Mouse (Mus musculus) embryonic facial prominence, embryonic 13.5 days (tissue): ENCODE data around the gene Sp7. TPM values are rescaled to one million over a fixed set of nuclear protein-coding genes. Genes with fewer than 3 reads are reported as not detected.

Source experiments
- ATAC-seq: fragments of 200-750 bp; cut with Nextera tagmentation; 2 replicates; pipeline ENCODE4 v1.8.0; 2017; ENCODE audit warnings: low read depth; ENCODE audit not compliant: insufficient number of reproducible peaks, insufficient read depth, low FRiP score, low TSS enrichment
- H3K27ac ChIP-seq: fragments of 300-500 bp; sonication (generic); 2 replicates; pipeline ENCODE4 v1.5.1; 2015; ENCODE audit warnings: moderate library complexity, mild to moderate bottlenecking, inconsistent platforms
- H3K27me3 ChIP-seq: fragments of 300-500 bp; sonication (generic); 2 replicates; pipeline ENCODE4 v1.6.1; 2015; ENCODE audit warnings: mild to moderate bottlenecking, inconsistent platforms
- H3K36me3 ChIP-seq: fragments of 300-500 bp; sonication (generic); 2 replicates; pipeline ENCODE4 v1.6.1; 2015; ENCODE audit warnings: mild to moderate bottlenecking, inconsistent platforms
- H3K4me1 ChIP-seq: fragments of 300-500 bp; sonication (generic); 2 replicates; pipeline ENCODE4 v1.6.1; 2015; ENCODE audit warnings: inconsistent platforms
- H3K4me2 ChIP-seq: fragments of 300-500 bp; sonication (generic); 2 replicates; pipeline ENCODE4 v1.6.1; 2015; ENCODE audit warnings: moderate library complexity, mild to moderate bottlenecking, inconsistent platforms
- H3K4me3 ChIP-seq: fragments of 300-500 bp; sonication (generic); 2 replicates; pipeline ENCODE4 v1.5.1; 2015; ENCODE audit warnings: mild to moderate bottlenecking, inconsistent platforms
- H3K9ac ChIP-seq: fragments of 300-500 bp; sonication (generic); 2 replicates; pipeline ENCODE4 v1.6.1; 2015; ENCODE audit warnings: mild to moderate bottlenecking, inconsistent platforms
- H3K9me3 ChIP-seq: fragments of 300-500 bp; sonication (generic); 2 replicates; pipeline ENCODE4 v1.6.1; 2016; ENCODE audit warnings: inconsistent platforms
- WGBS: fragments of 180-500 bp; shearing (Covaris S2); methylation state at CpG from one replicate; pipeline ENCODE4 v1.1.7; 2015; ENCODE audit warnings: mixed read lengths; 5-methylcytosine and 5-hydroxymethylcytosine counted together
- polyA plus RNA-seq: library from polyadenylated mRNA; unstranded; fragments of >200 nt; fragmentation: Nextera tagmentation; extraction: Ambion mirVana; gene quantifications from 2 replicates; pipeline ENCODE4 v1.2.1, GENCODE M21; 2015

Sp7 gene
- 24.1 and 32.7 TPM in 2 replicates for polyA plus RNA-seq

DNA sequence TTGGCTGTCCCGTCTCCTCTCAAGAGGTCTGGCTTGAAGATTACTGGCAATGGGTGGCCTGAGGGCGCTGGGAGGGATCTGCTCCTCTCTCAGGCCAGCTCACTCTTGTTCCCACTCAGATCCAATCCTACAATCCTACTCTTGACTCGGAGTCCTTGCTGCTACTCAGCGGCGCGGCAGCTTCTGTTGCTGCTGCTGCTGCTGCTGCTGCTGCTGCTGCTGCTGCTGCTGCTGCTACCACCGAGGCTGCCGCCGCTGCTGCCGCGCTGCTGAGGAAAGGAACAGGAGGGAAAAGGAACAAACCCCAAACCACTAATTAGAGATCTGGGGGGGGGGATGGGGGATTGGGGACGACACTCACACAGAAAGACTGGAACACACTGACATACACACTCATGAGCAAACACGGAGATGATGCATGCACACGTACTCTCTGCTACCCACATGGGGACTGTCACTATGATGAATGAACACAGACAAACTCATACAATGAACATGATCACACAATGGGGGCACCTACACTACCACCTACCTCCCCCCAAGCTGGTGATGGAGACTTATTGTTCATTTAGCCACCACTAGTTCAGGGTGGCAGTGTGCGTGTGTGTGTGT lies at the start of gene Sp7:
Sp7 (minus strand) TSS at position 450 of the 612 bp plus-strand sequence.
- 4% methylated on average over 15 of the region's 15 CpGs for WGBS
- Histone ChIP-seq H3K9ac (peak within 1 kb of the TSS; percentile 70), H3K4me1 (peaks cover 55% of the 10 kb centered on the region), H3K27me3 (peaks cover 8% of the 10 kb centered on the region; the same call in 1 of the 2 replicates), H3K9me3 (no peaks in the 10 kb centered on the region), H3K4me2 (peak within 1 kb of the TSS; percentile 63), H3K4me3 (peak within 1 kb of the TSS; percentile 45), H3K36me3 (no peaks in the 10 kb centered on the region), H3K27ac (peak within 1 kb of the TSS; percentile 85)
- no peak for ATAC-seq

DNA sequence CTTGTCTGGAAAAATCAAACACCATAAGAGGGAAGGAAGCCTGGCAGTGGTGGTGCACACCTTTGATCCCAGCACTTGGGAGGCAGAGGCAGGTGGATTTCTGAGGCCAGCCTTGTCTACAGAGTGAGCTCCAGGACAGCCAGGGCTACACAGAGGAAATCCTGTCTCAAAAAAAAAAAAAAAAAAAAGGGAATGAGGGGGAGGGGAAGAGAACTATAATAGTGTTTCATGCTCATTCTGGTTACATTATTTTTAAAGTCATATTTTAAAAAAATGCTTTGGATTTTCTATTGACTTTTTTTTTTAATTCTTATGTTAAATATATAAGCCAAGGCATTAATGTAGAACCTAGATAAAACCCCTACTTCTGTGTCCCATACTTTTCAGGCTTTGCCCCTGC lies 46.7 kb upstream of the Sp7 start:
- peaks cover 30% of the 10 kb centered on the region for H3K4me1 ChIP-seq
- peaks cover 76% of the 10 kb centered on the region for H3K36me3 ChIP-seq

DNA sequence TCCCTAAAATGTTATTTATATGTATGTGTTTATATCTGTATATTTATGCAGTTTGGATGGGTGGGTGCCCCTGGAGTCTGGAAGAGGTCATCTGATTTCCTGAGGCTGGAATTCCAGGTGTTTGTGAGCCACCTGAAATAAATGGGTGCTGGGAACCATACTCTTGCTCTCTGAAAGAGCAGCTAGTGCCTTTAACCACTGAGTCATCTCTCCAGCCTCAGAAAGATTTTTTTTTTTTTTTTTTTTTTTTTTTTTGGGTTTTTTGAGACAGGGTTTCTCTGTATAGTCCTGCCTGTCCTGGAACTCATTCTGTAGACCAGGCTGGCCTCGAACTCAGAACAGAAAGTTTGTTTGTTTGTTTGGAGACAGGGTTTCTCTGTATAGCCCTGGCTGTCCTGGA lies 44.1 kb upstream of the Sp7 start:
- H3K4me1 ChIP-seq, result peaks cover 46% of the 10 kb centered on the region
- peaks cover 75% of the 10 kb centered on the region for H3K36me3 ChIP-seq
- H3K9me3 ChIP-seq, result no peaks in the 10 kb centered on the region
- WGBS, result 86% methylated on average over 1 of the region's 1 CpGs
- no peaks in the 10 kb centered on the region for H3K27me3 ChIP-seq
- H3K27ac ChIP-seq, result no peak overlapping the region
- ATAC-seq, result no peak
- H3K9ac ChIP-seq, result no peak overlapping the region
- peak overlapping the region; percentile 37 for H3K4me2 ChIP-seq
- H3K4me3 ChIP-seq, result 0 out of 2 replicates have a peak overlapping the region, but pooled peaks have one; percentile 19

More for the DNA sequence above, 46.7 kb upstream of the Sp7 start:
- Histone ChIP-seq H3K9ac (no peak overlapping the region), H3K27ac (no peak overlapping the region), H3K27me3 (no peaks in the 10 kb centered on the region), H3K9me3 (no peaks in the 10 kb centered on the region), H3K4me3 (no peak overlapping the region), H3K4me2 (no peak overlapping the region)
- no peak for ATAC-seq

DNA sequence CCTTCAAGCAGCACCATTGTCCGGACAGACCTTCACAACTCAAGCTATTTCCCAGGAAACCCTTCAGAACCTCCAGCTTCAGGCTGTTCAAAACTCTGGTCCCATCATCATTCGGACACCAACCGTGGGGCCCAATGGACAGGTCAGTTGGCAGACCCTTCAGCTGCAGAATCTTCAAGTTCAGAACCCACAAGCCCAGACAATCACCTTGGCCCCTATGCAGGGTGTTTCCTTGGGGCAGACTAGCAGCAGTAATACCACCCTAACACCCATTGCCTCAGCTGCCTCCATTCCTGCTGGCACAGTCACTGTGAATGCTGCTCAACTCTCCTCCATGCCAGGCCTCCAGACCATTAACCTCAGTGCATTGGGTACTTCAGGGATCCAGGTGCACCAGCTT lies 42.3 kb upstream of the Sp7 start:
- H3K9me3 ChIP-seq, result no peaks in the 10 kb centered on the region
- H3K27ac ChIP-seq, result no peak overlapping the region
- 89% methylated on average over 3 of the region's 3 CpGs for WGBS
- H3K36me3 ChIP-seq, result peaks cover 64% of the 10 kb centered on the region
- peaks cover 50% of the 10 kb centered on the region for H3K4me1 ChIP-seq
- peak overlapping the region; percentile 37 for H3K4me2 ChIP-seq
- peak overlapping the region; percentile 9 for H3K4me3 ChIP-seq
- no peak for ATAC-seq
- no peak overlapping the region for H3K9ac ChIP-seq
- H3K27me3 ChIP-seq, result no peaks in the 10 kb centered on the region

GRCm38 (mm10) chr15:102408558-102409130 lies 41.7 kb upstream of the Sp7 start:
- Histone ChIP-seq H3K4me3 (peak overlapping the region; percentile 9; the same call in 1 of the 2 replicates), H3K4me1 (peaks cover 50% of the 10 kb centered on the region), H3K4me2 (peak overlapping the region; percentile 37), H3K27me3 (no peaks in the 10 kb centered on the region), H3K9me3 (no peaks in the 10 kb centered on the region), H3K36me3 (peaks cover 61% of the 10 kb centered on the region), H3K9ac (no peak overlapping the region; the same call in 1 of the 2 replicates), H3K27ac (no peak overlapping the region)
- 84% methylated on average over 2 of the region's 2 CpGs for WGBS
- no peak for ATAC-seq

DNA sequence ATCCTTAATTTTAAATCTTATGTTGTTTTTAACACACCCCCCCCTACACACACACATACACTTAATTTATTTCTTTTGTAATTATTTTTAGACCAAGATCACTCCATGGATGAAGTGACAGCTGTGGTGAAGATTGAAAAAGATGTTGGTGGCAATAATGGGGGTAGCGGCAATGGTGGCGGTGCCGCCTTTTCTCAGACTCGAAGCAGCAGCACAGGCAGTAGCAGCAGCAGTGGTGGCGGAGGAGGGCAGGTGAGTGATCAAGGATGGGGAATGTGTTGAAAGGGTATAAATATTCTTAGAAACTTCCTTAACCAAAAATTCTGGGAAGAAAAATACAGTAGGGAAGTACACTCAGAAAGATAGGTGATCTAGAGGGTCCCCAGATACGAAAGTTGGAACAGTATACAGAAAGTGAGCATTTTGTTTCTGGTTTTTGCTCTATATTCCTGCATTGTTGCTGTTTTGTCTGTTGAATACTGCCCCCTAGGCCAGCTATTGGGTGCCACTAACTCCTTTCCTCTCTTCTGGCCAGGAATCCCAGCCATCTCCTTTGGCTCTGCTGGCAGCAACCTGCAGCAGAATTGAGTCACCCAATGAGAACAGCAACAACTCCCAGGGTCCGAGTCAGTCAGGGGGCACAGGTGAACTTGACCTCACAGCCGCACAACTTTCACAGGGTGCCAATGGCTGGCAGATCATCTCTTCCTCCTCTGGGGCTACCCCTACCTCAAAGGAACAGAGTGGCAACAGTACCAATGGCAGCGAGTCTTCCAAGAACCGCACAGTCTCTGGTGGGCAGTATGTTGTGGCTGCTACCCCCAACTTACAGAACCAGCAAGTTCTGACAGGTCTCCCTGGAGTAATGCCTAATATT lies 40.9 kb upstream of the Sp7 start:
- peak overlapping the region; percentile 58; the same call in 1 of the 2 replicates for H3K4me2 ChIP-seq
- H3K4me3 ChIP-seq, result no peak overlapping the region
- H3K4me1 ChIP-seq, result peaks cover 47% of the 10 kb centered on the region
- no peak overlapping the region; the same call in 1 of the 2 replicates for H3K9ac ChIP-seq
- H3K9me3 ChIP-seq, result no peaks in the 10 kb centered on the region
- no peak overlapping the region for H3K27ac ChIP-seq
- WGBS, result 93% methylated on average over 10 of the region's 10 CpGs
- H3K27me3 ChIP-seq, result no peaks in the 10 kb centered on the region
- ATAC-seq, result no peak
- H3K36me3 ChIP-seq, result peaks cover 55% of the 10 kb centered on the region

DNA sequence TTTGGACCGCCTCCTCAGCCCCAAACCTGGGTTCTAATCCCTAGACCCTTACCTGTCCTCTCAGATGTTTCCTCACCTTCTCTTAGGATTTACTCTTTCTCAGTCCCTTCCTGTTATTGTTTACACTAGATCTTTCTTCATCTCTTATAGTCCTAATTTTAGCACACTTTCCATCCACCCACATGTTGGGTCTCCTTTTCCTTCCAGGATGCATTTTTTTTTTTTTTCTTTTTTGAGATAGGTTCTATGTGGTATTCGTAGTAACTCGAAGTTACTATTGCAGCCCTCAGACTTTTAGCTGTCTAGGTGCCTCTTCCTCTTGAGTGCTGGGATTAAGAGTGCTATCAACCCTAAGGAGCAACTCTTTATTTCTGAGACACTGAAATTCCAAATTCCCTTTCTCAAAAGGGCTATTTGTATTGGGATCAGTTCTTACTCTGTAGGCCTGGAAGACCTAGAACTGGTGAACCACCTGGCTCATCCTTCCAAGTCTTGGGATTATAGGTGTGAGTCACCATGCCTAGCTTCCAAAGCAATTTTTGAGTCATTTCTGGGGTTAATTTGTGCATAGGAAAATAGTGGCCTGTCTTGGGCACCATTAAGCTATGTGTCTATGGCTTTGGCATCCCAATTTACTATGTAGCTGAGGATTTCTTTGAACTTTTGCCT lies 40.1 kb upstream of the Sp7 start:
- no peaks in the 10 kb centered on the region for H3K27me3 ChIP-seq
- peaks cover 47% of the 10 kb centered on the region for H3K36me3 ChIP-seq
- H3K4me1 ChIP-seq, result peaks cover 47% of the 10 kb centered on the region
- peak overlapping the region; percentile 69 for H3K4me3 ChIP-seq
- no peak for ATAC-seq
- peak overlapping the region; percentile 58 for H3K4me2 ChIP-seq
- peak overlapping the region; percentile 98 for H3K27ac ChIP-seq
- peak overlapping the region; percentile 89 for H3K9ac ChIP-seq
- H3K9me3 ChIP-seq, result no peaks in the 10 kb centered on the region
- 21% methylated on average over 3 of the region's 3 CpGs for WGBS

DNA sequence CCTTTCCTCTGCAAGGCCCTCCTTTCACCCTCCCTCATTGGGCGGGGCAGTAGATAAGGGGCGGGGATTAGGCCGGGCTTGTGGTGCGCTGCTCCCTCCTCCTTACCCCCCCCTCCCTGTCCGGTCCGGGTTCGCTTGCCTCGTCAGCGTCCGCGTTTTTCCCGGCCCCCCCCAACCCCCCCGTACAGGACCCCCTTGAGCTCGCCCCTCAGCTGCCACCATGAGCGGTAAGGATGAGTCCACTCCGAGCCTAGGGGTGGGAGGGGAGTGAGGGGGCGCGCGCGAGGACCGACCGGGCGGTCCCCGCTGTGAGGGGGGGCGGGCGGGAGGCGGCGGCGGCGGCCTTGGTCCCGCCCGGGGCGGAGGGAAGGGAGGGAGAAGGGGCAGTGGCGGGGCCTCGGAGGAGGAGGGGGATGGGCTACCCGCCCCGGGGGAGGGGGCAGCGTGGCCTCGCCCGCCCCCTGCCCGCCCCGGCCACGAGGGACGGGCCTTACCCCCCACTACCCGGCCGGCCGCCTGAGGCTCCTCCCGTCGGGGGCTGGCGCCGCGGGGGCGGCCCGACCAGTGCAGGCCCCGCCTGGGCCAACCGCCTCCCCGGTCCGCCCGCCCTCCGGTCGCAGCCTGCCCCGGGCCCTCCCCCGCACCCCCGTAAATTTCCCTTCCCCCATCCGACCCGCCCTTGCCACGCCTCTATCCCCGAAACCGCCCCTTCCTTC lies 39.4 kb upstream of the Sp7 start:
- peaks cover 42% of the 10 kb centered on the region for H3K4me1 ChIP-seq
- peak overlapping the region; percentile 98 for H3K27ac ChIP-seq
- peak overlapping the region; percentile 89 for H3K9ac ChIP-seq
- WGBS, result under 1% methylated on average over 37 of the region's 69 CpGs
- H3K27me3 ChIP-seq, result no peaks in the 10 kb centered on the region
- H3K9me3 ChIP-seq, result no peaks in the 10 kb centered on the region
- H3K4me2 ChIP-seq, result peak overlapping the region; percentile 58
- ATAC-seq, result no peak
- H3K36me3 ChIP-seq, result peaks cover 40% of the 10 kb centered on the region
- H3K4me3 ChIP-seq, result peak overlapping the region; percentile 69

DNA sequence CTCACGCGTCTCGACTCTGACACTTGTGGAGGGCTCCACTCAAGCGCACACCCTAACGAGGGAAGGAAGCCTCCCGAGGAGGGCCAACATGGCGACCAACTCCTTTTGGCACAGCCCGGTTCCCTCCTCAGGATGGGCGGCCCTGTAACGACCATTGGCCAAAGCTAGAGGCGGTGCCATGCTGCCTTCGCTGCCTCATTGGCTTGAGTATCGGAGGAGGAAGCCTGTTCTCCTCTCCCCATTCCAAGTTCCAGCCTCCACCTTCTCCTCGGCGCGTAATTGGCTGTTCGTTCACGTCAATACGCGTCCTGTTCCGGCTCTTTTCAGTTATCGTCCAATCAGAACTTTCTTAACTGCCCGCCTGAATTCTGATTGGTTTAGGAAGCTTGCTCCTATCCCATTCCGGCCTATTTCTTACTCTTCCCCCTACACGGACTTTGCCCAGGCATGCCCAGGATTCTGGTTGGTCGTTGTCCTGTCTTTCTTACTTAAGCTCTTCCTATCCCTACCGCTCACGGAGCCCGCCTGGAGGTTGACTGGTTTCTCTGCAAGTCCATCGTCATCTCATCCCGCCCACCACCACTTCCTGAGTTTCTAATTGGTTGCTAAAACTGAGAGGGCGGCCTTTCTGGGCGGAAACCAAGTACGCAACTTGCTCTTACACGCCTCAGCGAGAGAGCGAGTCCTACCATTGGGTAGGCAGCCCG lies 38.7 kb upstream of the Sp7 start, which contains the start of gene Sp1:
Sp1 (plus strand) TSS at position 655 of the 707 bp plus-strand sequence.
- H3K4me2 ChIP-seq, result peak within 1 kb of the TSS; percentile 65
- no peaks in the 10 kb centered on the region for H3K27me3 ChIP-seq
- WGBS, result under 1% methylated on average over 38 of the region's 38 CpGs
- H3K27ac ChIP-seq, result peak within 1 kb of the TSS; percentile 100
- no peaks in the 10 kb centered on the region for H3K9me3 ChIP-seq
- peak; percentile 99 for ATAC-seq
- peaks cover 34% of the 10 kb centered on the region for H3K36me3 ChIP-seq
- H3K4me1 ChIP-seq, result peaks cover 39% of the 10 kb centered on the region
- H3K4me3 ChIP-seq, result peak within 1 kb of the TSS; percentile 69
- H3K9ac ChIP-seq, result peak within 1 kb of the TSS; percentile 89
